Mouse (Mus musculus) cerebellum, adult 11-12 months (tissue): ENCODE data around the gene Pdk1.

Experiments
- DNase-seq: peaks from one replicate; pipeline ENCODE4 v3.0.0; 2022

Pdk1 gene

DNA sequence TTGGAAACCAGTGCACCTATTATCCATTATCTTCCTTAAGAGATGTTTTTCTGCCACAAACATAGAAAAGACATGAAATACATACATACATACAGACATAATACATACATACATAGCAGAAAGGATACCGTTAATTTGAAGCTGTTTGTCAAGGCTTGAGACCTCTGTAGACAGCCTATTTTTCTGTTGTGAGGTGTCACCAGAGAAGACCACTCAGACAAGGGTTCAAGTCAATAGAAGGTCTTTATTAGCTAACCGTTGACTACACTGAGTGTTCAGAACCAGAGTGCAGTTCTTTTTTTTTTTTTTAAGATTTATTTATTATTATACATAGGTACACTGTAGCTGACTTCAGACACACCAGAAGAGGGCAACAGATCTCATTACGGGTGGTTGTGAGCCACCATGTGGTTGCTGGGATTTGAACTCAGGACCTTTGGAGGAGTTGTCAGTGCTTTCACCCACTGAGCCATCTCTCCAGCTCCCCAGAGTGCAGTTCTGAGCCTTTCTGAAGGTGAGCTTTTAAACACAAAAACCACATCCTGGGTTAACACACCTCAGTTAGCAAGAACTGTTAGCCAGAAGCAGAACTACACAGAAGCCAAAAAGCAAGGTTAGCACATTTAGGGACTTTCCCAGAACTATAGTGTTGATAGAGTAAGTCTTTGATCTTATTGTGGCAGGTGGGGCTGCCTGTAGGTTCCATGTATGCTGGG, 68.1 kb downstream of the Pdk1 start:
- DNase-seq: no peak

GRCm38 (mm10) chr2:71941721-71942087, 68.7 kb downstream of the Pdk1 start:
- DNase-seq: no peak

DNA sequence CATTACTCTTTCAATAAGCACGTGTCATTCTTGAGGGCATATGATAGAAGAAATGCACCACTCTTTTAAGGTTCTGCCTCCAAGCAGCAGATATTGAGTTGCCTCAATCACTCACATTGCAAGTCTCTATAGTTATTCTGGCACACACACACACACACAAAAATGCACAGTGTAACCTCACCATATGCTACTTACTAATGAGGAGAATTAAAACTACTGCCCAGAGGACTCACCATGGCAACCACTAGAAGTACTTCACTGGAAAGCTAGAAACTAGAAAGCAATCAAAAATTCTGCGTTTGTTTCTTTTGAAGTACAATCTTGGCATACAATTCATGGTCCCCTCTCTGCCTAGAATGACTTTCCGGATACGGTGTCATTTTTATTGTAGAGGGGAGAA, 78.2 kb downstream of the Pdk1 start:
- DNase-seq: no peak
